Mouse (Mus musculus) brain, embryonic 14.5 days (tissue): ENCODE data around the gene Add1. TPM values are rescaled to one million over a fixed set of nuclear protein-coding genes. Genes with fewer than 3 reads are reported as not detected.

Source experiments
- DNase-seq: peaks from one replicate; pipeline ENCODE4 v3.0.0-alpha.2; 2011; ENCODE audit warnings: low read depth
- CTCF ChIP-seq: fragments of 200-500 bp; IDR thresholded peaks from 2 replicates; pipeline ENCODE4 v1.5.1; 2012; ENCODE audit warnings: inconsistent platforms, mild to moderate bottlenecking, moderate library complexity, borderline replicate concordance; ENCODE audit not compliant: insufficient read depth, insufficient read length; ENCODE audit errors: extremely low read depth
- POLR2A ChIP-seq: fragments of 200-500 bp; IDR thresholded peaks from 2 replicates; pipeline ENCODE4 v1.6.1; 2012; ENCODE audit warnings: mild to moderate bottlenecking, inconsistent platforms, borderline replicate concordance; ENCODE audit not compliant: poor library complexity, insufficient read depth, insufficient read length, severe bottlenecking; ENCODE audit errors: extremely low read depth
- polyA plus RNA-seq: library from polyadenylated mRNA; depleted of rRNA; stranded (reverse); fragments of >200 nt; gene quantifications from 2 replicates; pipeline ENCODE4 v1.2.3, GENCODE M21; 2012

The Add1 gene
- polyA plus RNA-seq, 1 experiment = 287 TPM

GRCm38 (mm10) chr5:34534776-34535581 lies 38.5 kb upstream of the Add1 start:
- no peak for DNase-seq
- TF ChIP-seq POLR2A = no peak
- no peak for TF ChIP-seq CTCF

DNA sequence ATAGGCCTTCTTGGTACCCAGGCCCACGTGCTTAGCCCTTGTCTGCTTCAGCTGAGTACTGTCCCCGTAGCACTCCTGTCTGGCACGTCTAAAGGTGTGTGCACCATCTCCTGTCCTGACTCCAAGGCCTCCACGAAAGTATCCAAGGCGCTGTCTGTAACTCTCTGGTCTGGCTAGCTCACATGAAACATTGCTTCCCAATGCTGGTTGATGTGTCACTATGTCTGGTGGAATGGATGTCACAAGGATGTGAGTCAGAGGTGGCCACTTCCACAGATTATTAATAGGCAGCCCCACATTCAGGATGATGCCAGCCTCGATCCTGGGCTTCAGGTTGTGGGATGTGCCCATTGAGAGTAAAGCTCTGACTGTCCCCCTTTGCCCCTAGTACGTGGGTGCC lies 37.6 kb upstream of the Add1 start:
- no peak for DNase-seq

GRCm38 (mm10) chr5:34538079-34538478 lies 35.4 kb upstream of the Add1 start:
- no peak for DNase-seq
- TF ChIP-seq CTCF (no peak), POLR2A (no peak)

More for the DNA sequence above, 37.6 kb upstream of the Add1 start:
- TF ChIP-seq CTCF (no peak), POLR2A (no peak)

DNA sequence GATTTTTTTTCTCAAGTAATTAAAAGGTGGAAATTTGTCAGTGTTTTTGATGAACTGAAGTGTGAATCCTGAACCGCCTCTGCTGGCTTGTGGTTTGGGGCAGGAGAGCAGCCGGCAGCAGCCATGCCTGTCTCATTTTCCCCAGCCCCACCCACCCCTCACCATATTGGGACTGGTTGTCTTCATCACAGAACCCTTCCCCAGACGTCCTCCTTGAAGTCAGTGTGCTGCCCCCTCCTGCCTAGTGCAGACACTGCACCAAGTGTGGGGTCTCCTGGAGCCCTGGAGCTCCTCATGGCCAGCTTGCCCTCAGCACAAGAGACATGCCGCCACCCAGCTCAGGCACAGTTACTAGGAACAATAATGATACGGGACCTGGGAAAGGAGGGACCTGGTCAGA lies 34.9 kb upstream of the Add1 start:
- TF ChIP-seq POLR2A = no peak
- peak; percentile 17; the same call in 1 of the 2 replicates for TF ChIP-seq CTCF
- no peak for DNase-seq

- no peak for DNase-seq
- TF ChIP-seq POLR2A (no peak), CTCF (no peak)
These were observed 34.3 kb upstream of the Add1 start for GRCm38 (mm10) chr5:34539121-34539520.

GRCm38 (mm10) chr5:34542166-34542565 lies 31.3 kb upstream of the Add1 start:
- DNase-seq = no peak
- TF ChIP-seq CTCF = no peak
- TF ChIP-seq POLR2A = no peak

GRCm38 (mm10) chr5:34543114-34543513 lies 30.4 kb upstream of the Add1 start:
- TF ChIP-seq POLR2A (no peak), CTCF (no peak)
- no peak for DNase-seq

- peak; percentile 69 for DNase-seq
- TF ChIP-seq CTCF (peak; percentile 57; the same call in 1 of the 2 replicates), POLR2A (no peak)
These were observed 26.1 kb upstream of the Add1 start for GRCm38 (mm10) chr5:34547410-34547809.

DNA sequence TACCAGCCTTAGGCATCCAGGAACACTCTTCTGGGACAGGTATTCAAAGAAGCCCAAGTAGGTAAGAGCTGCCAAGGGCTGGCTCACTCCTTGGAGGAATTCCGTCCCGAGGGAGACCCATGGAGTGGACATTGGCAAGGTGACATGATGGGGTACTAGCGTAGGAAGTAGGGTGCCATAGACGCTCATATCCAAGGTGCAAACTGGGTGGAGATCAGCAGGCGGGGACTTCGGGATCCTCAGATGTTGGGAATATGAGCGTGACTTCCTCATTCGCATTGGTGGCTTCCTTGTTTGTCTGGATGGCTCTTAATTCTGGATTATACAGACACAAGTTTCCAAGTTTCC lies 24.4 kb upstream of the Add1 start:
- TF ChIP-seq CTCF (no peak), POLR2A (no peak)
- no peak for DNase-seq

- 0 out of 2 replicates have a peak, but pooled peaks have one; percentile 10 for TF ChIP-seq CTCF
- TF ChIP-seq POLR2A = peak; percentile 93
- DNase-seq = peak; percentile 86
These were observed 23.8 kb upstream of the Add1 start for GRCm38 (mm10) chr5:34549483-34550221.

GRCm38 (mm10) chr5:34550251-34550650 lies 23.2 kb upstream of the Add1 start:
- TF ChIP-seq POLR2A = no peak
- no peak for TF ChIP-seq CTCF
- peak; percentile 48 for DNase-seq

DNA sequence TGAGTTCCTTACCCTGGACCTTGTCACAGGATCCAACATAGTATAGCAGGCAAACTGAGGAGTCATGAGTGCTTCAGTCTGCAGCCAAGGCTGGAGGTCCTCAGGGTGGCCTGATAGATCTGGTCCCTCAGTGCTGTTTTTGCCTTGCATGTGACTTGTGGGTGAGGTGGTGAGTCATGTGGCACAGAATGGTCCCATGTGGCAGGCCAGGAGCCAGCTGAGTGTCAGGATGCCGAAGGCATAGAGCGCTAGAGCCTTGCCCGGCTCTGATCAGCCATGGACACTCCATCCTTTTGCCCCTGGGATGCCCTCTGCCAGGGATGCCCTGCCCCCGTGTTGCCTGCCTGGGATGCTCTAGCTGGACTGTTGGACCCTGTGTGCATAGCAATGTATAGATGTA lies 21.6 kb upstream of the Add1 start:
- TF ChIP-seq POLR2A (no peak), CTCF (no peak)

DNA sequence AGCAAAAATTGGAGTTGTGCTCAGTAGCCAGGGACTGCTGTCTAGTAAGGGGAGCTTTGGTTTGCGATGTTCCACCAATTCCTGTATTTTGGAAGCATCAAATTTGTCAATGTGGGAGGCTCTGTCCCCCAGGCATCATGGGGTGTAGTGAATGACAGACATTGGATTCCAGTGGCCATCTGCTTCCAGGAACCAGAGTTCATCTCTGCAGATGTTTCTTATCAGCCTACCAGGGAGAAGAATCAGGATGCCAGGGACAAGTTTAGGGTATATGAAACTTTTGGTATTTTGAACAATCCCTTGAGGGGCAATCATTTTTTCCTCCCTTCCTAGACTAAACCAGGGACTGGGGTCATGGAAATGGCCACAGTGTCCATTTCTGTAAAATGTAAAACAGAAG lies 9.6 kb upstream of the Add1 start:
- no peak for TF ChIP-seq CTCF
- TF ChIP-seq POLR2A = no peak
- DNase-seq = no peak

More for the DNA sequence above, 21.6 kb upstream of the Add1 start:
- DNase-seq = no peak
